Mouse (Mus musculus): Measurements from ENCODE around the gene Vps18. TPM values are rescaled to one million over a fixed set of nuclear protein-coding genes. Genes with fewer than 3 reads are reported as not detected.

Vps18 gene
- polyA plus RNA-seq, 1 experiment from 2014 or later = 7.7 TPM

DNA sequence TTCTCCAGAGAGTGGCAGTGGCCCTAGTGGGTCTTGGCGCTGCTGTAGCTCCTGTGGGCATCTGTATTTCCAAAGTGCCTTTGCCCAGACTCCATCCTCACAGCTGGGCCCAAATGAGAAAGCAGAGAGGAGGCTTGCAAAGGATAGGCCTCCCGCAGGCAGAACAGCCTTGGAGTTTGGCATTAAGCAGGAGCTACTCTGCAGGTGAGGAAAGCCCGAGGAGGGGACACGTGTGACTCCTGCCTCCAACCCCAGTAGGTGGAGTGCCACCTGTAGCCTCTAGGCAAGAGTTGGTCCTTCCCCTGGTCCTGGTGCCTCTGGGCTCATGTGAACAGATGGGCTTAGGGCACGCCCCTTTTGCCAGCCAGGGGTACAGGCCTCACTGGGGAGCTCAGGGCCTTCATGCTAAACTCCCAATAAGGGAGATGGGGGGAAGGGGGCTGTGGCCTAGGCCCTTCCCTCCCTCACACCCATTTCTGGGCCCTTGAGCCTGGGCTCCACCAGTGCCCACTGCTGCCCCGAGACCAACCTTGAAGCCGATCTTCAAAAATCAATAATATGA is 46.5 kb downstream of the Vps18 start:
- no peak for ATAC-seq (ENCODE audit: low FRiP score, low TSS enrichment)
- 84% methylated on average over 7 of the region's 7 CpGs for WGBS
- Histone ChIP-seq H3K9me3 (ENCODE audit: control insufficient read depth, low read length) (no peaks in the 10 kb centered on the region), H3K4me1 (replicated peaks; ENCODE audit: control insufficient read depth, insufficient read depth) (no peaks in the 10 kb centered on the region), H3K36me3 (ENCODE audit: control insufficient read depth, insufficient read depth, low read length) (no peaks in the 10 kb centered on the region; the same call in 1 of the 2 replicates), H3K27me3 (ENCODE audit: control insufficient read depth, insufficient read depth, low read length) (no peaks in the 10 kb centered on the region), H3K9ac (ENCODE audit: low read length) (no peak overlapping the region), H3K27ac (replicated peaks) (no peak overlapping the region), H3K4me2 (replicated peaks; ENCODE audit: low read depth) (no peak overlapping the region), H3K4me3 (ENCODE audit: low read depth, low read length) (no peak overlapping the region)
- TF ChIP-seq EP300 (optimal IDR thresholded peaks at IDR 0.05) (no peak), CTCF (IDR thresholded peaks at IDR 0.05; ENCODE audit: low read depth) (no peak)
- DNase-seq (ENCODE audit: low spot score) = no peak

DNA sequence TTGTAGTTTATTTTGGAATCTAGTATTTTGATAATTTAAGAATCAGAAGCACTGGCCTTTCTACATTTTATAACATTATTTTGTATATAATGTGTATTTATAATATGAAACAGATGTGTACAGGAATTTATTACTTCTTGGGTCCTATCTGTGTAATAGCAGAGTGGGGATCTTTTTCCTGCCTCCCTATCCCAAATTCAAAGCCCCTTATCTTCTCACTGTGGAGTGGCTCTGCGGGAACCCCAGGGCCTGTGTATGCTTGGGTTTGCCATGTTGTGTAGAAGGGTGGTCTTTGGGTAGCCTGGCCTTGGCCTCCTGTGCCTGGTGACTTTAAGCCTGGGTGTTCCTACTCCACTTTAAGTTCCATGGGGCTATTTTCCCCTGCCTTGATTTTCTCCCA is 47.0 kb downstream of the Vps18 start:
- no peaks in the 10 kb centered on the region for H3K27me3 ChIP-seq (ENCODE audit: control insufficient read depth, insufficient read depth, low read length)
- ATAC-seq (ENCODE audit: low FRiP score, low TSS enrichment) = no peak
- H3K4me2 ChIP-seq (replicated peaks; ENCODE audit: low read depth) = no peak overlapping the region
- no peak overlapping the region for H3K4me3 ChIP-seq (ENCODE audit: low read depth, low read length)
- no peak overlapping the region for H3K27ac ChIP-seq (replicated peaks)
- DNase-seq (ENCODE audit: low spot score) = no peak
- no peaks in the 10 kb centered on the region for H3K9me3 ChIP-seq (ENCODE audit: control insufficient read depth, low read length)
- TF ChIP-seq CTCF (IDR thresholded peaks at IDR 0.05; ENCODE audit: low read depth) (no peak), EP300 (optimal IDR thresholded peaks at IDR 0.05) (no peak)
- H3K36me3 ChIP-seq (ENCODE audit: control insufficient read depth, insufficient read depth, low read length) = no peaks in the 10 kb centered on the region; the same call in 1 of the 2 replicates
- 96% methylated on average over 1 of the region's 1 CpGs for WGBS
- H3K4me1 ChIP-seq (replicated peaks; ENCODE audit: control insufficient read depth, insufficient read depth) = no peaks in the 10 kb centered on the region
- no peak overlapping the region for H3K9ac ChIP-seq (ENCODE audit: low read length)

DNA sequence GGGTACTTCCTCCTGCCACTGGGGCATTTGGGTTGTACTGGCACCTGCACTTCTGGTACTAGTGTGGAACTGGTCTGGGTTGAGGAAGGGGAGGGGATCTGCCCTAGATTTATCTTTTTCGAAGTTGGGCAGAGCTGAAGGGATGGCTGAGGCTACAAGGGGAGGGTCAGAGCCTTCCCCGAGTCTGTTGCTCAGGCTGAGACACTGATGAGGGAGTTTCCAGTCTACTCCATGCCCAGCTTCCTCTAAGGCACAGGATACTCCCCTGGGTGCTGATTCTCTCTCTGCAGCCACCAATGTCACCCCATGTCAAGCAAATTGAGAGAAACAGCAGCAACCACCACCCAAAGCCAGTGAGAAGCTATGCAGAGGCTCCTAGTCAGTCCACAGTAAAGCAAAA is 47.5 kb downstream of the Vps18 start:
- WGBS = 63% methylated on average over 2 of the region's 2 CpGs
- Histone ChIP-seq H3K27ac (replicated peaks) (no peak overlapping the region), H3K4me2 (replicated peaks; ENCODE audit: low read depth) (no peak overlapping the region), H3K4me3 (ENCODE audit: low read depth, low read length) (no peak overlapping the region), H3K4me1 (replicated peaks; ENCODE audit: control insufficient read depth, insufficient read depth) (no peaks in the 10 kb centered on the region), H3K36me3 (ENCODE audit: control insufficient read depth, insufficient read depth, low read length) (no peaks in the 10 kb centered on the region; the same call in 1 of the 2 replicates), H3K9me3 (ENCODE audit: control insufficient read depth, low read length) (no peaks in the 10 kb centered on the region), H3K27me3 (ENCODE audit: control insufficient read depth, insufficient read depth, low read length) (no peaks in the 10 kb centered on the region), H3K9ac (ENCODE audit: low read length) (no peak overlapping the region)
- ATAC-seq (ENCODE audit: low FRiP score, low TSS enrichment) = no peak
- DNase-seq (ENCODE audit: low spot score) = no peak
- no peak for TF ChIP-seq EP300 (optimal IDR thresholded peaks at IDR 0.05)

DNA sequence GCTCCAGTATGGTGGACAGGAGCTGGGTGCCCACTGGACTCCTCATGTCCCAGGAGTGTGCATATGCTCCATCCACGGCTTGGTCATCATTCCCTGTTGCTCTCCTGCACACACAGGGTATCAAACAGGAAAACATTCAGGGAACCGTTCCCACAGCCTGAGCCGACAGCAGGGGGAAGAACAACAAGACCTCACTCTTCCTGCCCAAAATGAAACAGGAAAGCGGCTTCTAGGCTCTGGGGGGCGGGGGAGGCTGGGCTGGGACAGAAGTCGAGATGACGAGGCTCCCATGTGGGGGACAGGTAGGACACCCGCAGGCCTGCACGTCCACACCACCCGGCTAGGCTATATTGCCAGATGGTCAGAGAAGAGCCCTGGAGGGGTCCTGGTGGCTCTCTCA is 47.9 kb downstream of the Vps18 start:
- Histone ChIP-seq H3K9ac (ENCODE audit: low read length) (no peak overlapping the region), H3K27me3 (ENCODE audit: control insufficient read depth, insufficient read depth, low read length) (no peaks in the 10 kb centered on the region), H3K36me3 (ENCODE audit: control insufficient read depth, insufficient read depth, low read length) (no peaks in the 10 kb centered on the region; the same call in 1 of the 2 replicates), H3K9me3 (ENCODE audit: control insufficient read depth, low read length) (no peaks in the 10 kb centered on the region), H3K27ac (replicated peaks) (0 out of 2 replicates have a peak overlapping the region, but pooled peaks have one; percentile 24), H3K4me3 (ENCODE audit: low read depth, low read length) (no peak overlapping the region), H3K4me1 (replicated peaks; ENCODE audit: control insufficient read depth, insufficient read depth) (no peaks in the 10 kb centered on the region), H3K4me2 (replicated peaks; ENCODE audit: low read depth) (no peak overlapping the region)
- no peak for DNase-seq (ENCODE audit: low spot score)
- no peak for TF ChIP-seq EP300 (optimal IDR thresholded peaks at IDR 0.05)
- TF ChIP-seq CTCF (IDR thresholded peaks at IDR 0.05; ENCODE audit: low read depth) = no peak
- 68% methylated on average over 10 of the region's 10 CpGs for WGBS
- no peak for ATAC-seq (ENCODE audit: low FRiP score, low TSS enrichment)

DNA sequence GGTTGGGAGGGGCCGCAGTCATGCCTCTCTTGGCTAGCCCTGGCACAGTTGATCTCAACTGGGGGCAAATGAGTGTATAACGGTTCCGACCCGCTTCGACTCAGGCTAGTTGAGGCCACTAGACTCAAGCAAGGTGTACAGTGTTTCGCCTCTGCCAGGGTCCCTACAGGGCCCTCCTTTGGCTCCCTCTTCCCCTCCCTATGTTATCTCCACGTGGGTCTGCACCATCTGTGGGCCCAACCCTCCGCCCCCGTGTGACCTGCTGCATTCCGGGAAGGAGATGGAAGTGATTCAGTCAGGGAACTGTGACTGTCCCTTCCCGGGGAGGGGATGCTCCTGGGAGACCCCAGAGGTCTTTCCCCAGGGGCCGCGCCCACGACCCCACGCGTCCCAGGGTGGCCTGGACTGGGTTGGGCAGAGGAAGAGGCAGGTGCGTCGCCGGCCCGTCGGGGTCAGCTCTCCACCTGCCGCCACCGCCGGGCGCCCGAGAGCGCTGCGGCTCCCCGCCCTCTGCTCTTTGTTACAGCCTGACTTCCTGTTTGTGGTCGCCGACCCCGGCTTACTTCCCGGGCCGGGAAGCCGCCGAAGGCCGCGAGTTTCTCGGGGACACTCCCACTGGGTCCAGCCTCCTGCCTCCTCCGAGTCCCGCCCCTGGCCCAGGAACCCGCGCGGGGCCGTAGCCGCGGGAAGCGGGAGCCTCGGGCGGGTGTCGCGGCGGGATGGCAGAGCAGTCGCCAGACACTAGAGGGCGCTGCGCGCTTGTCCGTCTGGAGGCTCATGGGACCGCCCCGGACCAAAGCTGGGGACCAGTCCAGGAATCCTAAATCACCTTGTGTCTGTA is 49.1 kb downstream of the Vps18 start:
- Histone ChIP-seq H3K4me2 (replicated peaks; ENCODE audit: low read depth) (peak overlapping the region; percentile 74), H3K9me3 (ENCODE audit: control insufficient read depth, low read length) (no peaks in the 10 kb centered on the region)
- 8% methylated on average over 56 of the region's 60 CpGs for WGBS

More for the DNA sequence above, 49.1 kb downstream of the Vps18 start:
- Histone ChIP-seq H3K27me3 (ENCODE audit: control insufficient read depth, insufficient read depth, low read length) (no peaks in the 10 kb centered on the region), H3K27ac (replicated peaks) (no peak overlapping the region), H3K36me3 (ENCODE audit: control insufficient read depth, insufficient read depth, low read length) (no peaks in the 10 kb centered on the region; the same call in 1 of the 2 replicates), H3K4me1 (replicated peaks; ENCODE audit: control insufficient read depth, insufficient read depth) (no peaks in the 10 kb centered on the region), H3K4me3 (ENCODE audit: low read depth, low read length) (peak overlapping the region; percentile 52), H3K9ac (ENCODE audit: low read length) (peak overlapping the region; percentile 57)
- TF ChIP-seq EP300 (optimal IDR thresholded peaks at IDR 0.05) = no peak
- TF ChIP-seq CTCF (IDR thresholded peaks at IDR 0.05; ENCODE audit: low read depth) = peak; percentile 91
- DNase-seq (ENCODE audit: low spot score) = peak; percentile 91
- ATAC-seq (ENCODE audit: low FRiP score, low TSS enrichment) = peak; percentile 90

Data from stomach, postnatal 0 days (tissue).